Mouse (Mus musculus): Measurements from ENCODE around the gene Olfr1283. TPM values are rescaled to one million over a fixed set of nuclear protein-coding genes. Genes with fewer than 3 reads are reported as not detected.
"Not testable (repeated sequence)": the region's sequence is repeated elsewhere in the genome, so short reads cannot be mapped to it uniquely, and the experiment has no call there.

Gene Olfr1283
- not detected in 2 replicates for polyA plus RNA-seq (2012; rRNA removed)

GRCm38 (mm10) chr2:111366490-111366889 is at the start of gene Olfr1283:
Olfr1283 (plus strand) TSS chr2:111366790.
- no peaks in the 10 kb centered on the region for H3K4me1 ChIP-seq (ENCODE audit: control insufficient read depth, insufficient read depth, low read length)
- WGBS: 81% methylated on average over 2 of the region's 2 CpGs
- H3K4me3 ChIP-seq (replicated peaks; ENCODE audit: insufficient read depth, low read depth, low read length): no peak within 1 kb of the TSS
- TF ChIP-seq POLR2A (IDR thresholded peaks at IDR 0.05; ENCODE audit: borderline replicate concordance, insufficient read depth, low read length): no peak
- TF ChIP-seq CTCF (IDR thresholded peaks at IDR 0.05; ENCODE audit: borderline replicate concordance, insufficient read depth, low read depth, low read length): no peak
- DNase-seq: no peak
- no peaks in the 10 kb centered on the region for H3K27me3 ChIP-seq (ENCODE audit: control insufficient read depth, insufficient read depth, low read length)
- H3K27ac ChIP-seq (ENCODE audit: insufficient read depth, low read length): no peak within 1 kb of the TSS

- WGBS: 69% methylated on average over 2 of the region's 2 CpGs
- H3K4me1 ChIP-seq (ENCODE audit: control insufficient read depth, insufficient read depth, low read length): no peaks in the 10 kb centered on the region
- H3K27ac ChIP-seq (ENCODE audit: insufficient read depth, low read length): no peak within 1 kb of the TSS
- H3K4me3 ChIP-seq (replicated peaks; ENCODE audit: insufficient read depth, low read depth, low read length): no peak within 1 kb of the TSS
- no peak for TF ChIP-seq POLR2A (IDR thresholded peaks at IDR 0.05; ENCODE audit: borderline replicate concordance, insufficient read depth, low read length)
- no peak for TF ChIP-seq CTCF (IDR thresholded peaks at IDR 0.05; ENCODE audit: borderline replicate concordance, insufficient read depth, low read depth, low read length)
- no peak for DNase-seq
- H3K27me3 ChIP-seq (ENCODE audit: control insufficient read depth, insufficient read depth, low read length): no peaks in the 10 kb centered on the region
Observed at GRCm38 (mm10) chr2:111326220-111326619, 40.4 kb upstream of the Olfr1283 start, which contains the start of gene Olfr1281. Olfr1281 (plus strand) TSS chr2:111326520.

- not testable (repeated sequence) for H3K27me3 ChIP-seq (ENCODE audit: control insufficient read depth, insufficient read depth, low read length); DNase-seq; H3K4me1 ChIP-seq (ENCODE audit: control insufficient read depth, insufficient read depth, low read length); H3K4me3 ChIP-seq (replicated peaks; ENCODE audit: insufficient read depth, low read depth, low read length); H3K27ac ChIP-seq (ENCODE audit: insufficient read depth, low read length)
- WGBS: 91% methylated on average over 5 of the region's 5 CpGs
Observed at GRCm38 (mm10) chr2:111333721-111334120, 32.9 kb upstream of the Olfr1283 start.

- TF ChIP-seq POLR2A (IDR thresholded peaks at IDR 0.05; ENCODE audit: borderline replicate concordance, insufficient read depth, low read length) (no peak), CTCF (IDR thresholded peaks at IDR 0.05; ENCODE audit: borderline replicate concordance, insufficient read depth, low read depth, low read length) (no peak)
- no peak within 1 kb of the TSS for H3K27ac ChIP-seq (ENCODE audit: insufficient read depth, low read length)
- no peak for DNase-seq
- 71% methylated on average over 2 of the region's 2 CpGs for WGBS
- no peaks in the 10 kb centered on the region for H3K27me3 ChIP-seq (ENCODE audit: control insufficient read depth, insufficient read depth, low read length)
- H3K4me1 ChIP-seq (ENCODE audit: control insufficient read depth, insufficient read depth, low read length): no peaks in the 10 kb centered on the region
- H3K4me3 ChIP-seq (replicated peaks; ENCODE audit: insufficient read depth, low read depth, low read length): no peak within 1 kb of the TSS
Observed at GRCm38 (mm10) chr2:111335976-111336375, 30.6 kb upstream of the Olfr1283 start, which contains the start of gene Olfr1282. Olfr1282 (minus strand) TSS chr2:111336076.

GRCm38 (mm10) chr2:111375222-111375621 is 8.6 kb downstream of the Olfr1283 start, which contains the start of gene Olfr1284:
Olfr1284 (plus strand) TSS chr2:111375522.
- Histone ChIP-seq H3K4me3 (replicated peaks; ENCODE audit: insufficient read depth, low read depth, low read length) (no peak within 1 kb of the TSS), H3K4me1 (ENCODE audit: control insufficient read depth, insufficient read depth, low read length) (no peaks in the 10 kb centered on the region), H3K27me3 (ENCODE audit: control insufficient read depth, insufficient read depth, low read length) (no peaks in the 10 kb centered on the region), H3K27ac (ENCODE audit: insufficient read depth, low read length) (no peak within 1 kb of the TSS)
- no peak for DNase-seq
- TF ChIP-seq POLR2A (IDR thresholded peaks at IDR 0.05; ENCODE audit: borderline replicate concordance, insufficient read depth, low read length) (no peak), CTCF (IDR thresholded peaks at IDR 0.05; ENCODE audit: borderline replicate concordance, insufficient read depth, low read depth, low read length) (no peak)
- WGBS: 85% methylated on average over 1 of the region's 1 CpGs

Other genes with a start within 250 kb of the Olfr1283 start
- gene Gm15130, start 213.9 kb upstream of the Olfr1283 start, polyA plus RNA-seq (2012; rRNA removed): not detected in 2 replicates
- not detected in 2 replicates for gene 4930430A15Rik, start 137.2 kb upstream of the Olfr1283 start, polyA plus RNA-seq (2012; rRNA removed)
- gene Olfr1275, start 131.5 kb upstream of the Olfr1283 start, polyA plus RNA-seq (2012; rRNA removed): not detected in 2 replicates
- gene Olfr1276, start 112.3 kb upstream of the Olfr1283 start, polyA plus RNA-seq (2012; rRNA removed): 0.03 TPM in 1 of 2 replicates, not detected in the other
- gene Olfr1277, start 92.7 kb upstream of the Olfr1283 start, polyA plus RNA-seq (2012; rRNA removed): not detected in 2 replicates
- gene Olfr1278, start 76.7 kb upstream of the Olfr1283 start, polyA plus RNA-seq (2012; rRNA removed): not detected in 2 replicates
- not detected in 2 replicates for gene Olfr1279, start 66.2 kb upstream of the Olfr1283 start, polyA plus RNA-seq (2012; rRNA removed)
- not detected in 2 replicates for gene Olfr1280, start 52.8 kb upstream of the Olfr1283 start, polyA plus RNA-seq (2012; rRNA removed)
- gene Olfr1281, start 40.3 kb upstream of the Olfr1283 start, polyA plus RNA-seq (2012; rRNA removed): not detected in 2 replicates
- not detected in 2 replicates for gene Olfr1282, start 30.7 kb upstream of the Olfr1283 start, polyA plus RNA-seq (2012; rRNA removed)
- gene Olfr1284, start 8.7 kb downstream of the Olfr1283 start, polyA plus RNA-seq (2012; rRNA removed): not detected in 2 replicates
- not detected in 2 replicates for gene Olfr1286, start 56.3 kb downstream of the Olfr1283 start, polyA plus RNA-seq (2012; rRNA removed)
- not detected in 2 replicates for gene Olfr1287, start 82.4 kb downstream of the Olfr1283 start, polyA plus RNA-seq (2012; rRNA removed)
- gene Olfr1288, start 107.3 kb downstream of the Olfr1283 start, polyA plus RNA-seq (2012; rRNA removed): not detected in 2 replicates
- not detected in 2 replicates for gene Olfr1289, start 114.0 kb downstream of the Olfr1283 start, polyA plus RNA-seq (2012; rRNA removed)
- not detected in 2 replicates for gene Olfr1290, start 127.0 kb downstream of the Olfr1283 start, polyA plus RNA-seq (2012; rRNA removed)
- not detected in 2 replicates for gene Olfr1291-ps1, start 130.4 kb downstream of the Olfr1283 start, polyA plus RNA-seq (2012; rRNA removed)
- gene Olfr1293-ps, start 158.4 kb downstream of the Olfr1283 start, polyA plus RNA-seq (2012; rRNA removed): not detected in 2 replicates
- gene Olfr1294, start 173.5 kb downstream of the Olfr1283 start, polyA plus RNA-seq (2012; rRNA removed): not detected in 2 replicates
- not detected in 2 replicates for gene Olfr1295, start 202.9 kb downstream of the Olfr1283 start, polyA plus RNA-seq (2012; rRNA removed)

Data from cerebellum, adult 2 months (tissue).